Mouse (Mus musculus) intestine, postnatal 0 days (tissue): ENCODE results near the gene Pitpnm1. TPM values are rescaled to one million over a fixed set of nuclear protein-coding genes. Genes with fewer than 3 reads are reported as not detected.
"Not testable (repeated sequence)": the region's sequence is repeated elsewhere in the genome, so short reads cannot be mapped to it uniquely, and the experiment has no call there.

Experiments
- ATAC-seq: fragments of 200-750 bp; cut with Nextera tagmentation; 2 replicates; pipeline ENCODE4 v1.8.0; 2017; ENCODE audit warnings: mild to moderate bottlenecking, moderate TSS enrichment, moderate library complexity
- H3K27ac ChIP-seq: fragments of 300-500 bp; sonication (generic); 2 replicates; pipeline ENCODE4 v1.5.1; 2014; ENCODE audit warnings: mild to moderate bottlenecking, low read depth, low read length, moderate library complexity
- H3K27me3 ChIP-seq: fragments of 300-500 bp; sonication (generic); replicated peaks from 2 replicates; pipeline ENCODE4 v1.6.1; 2014; ENCODE audit warnings: low read length, mixed read lengths; ENCODE audit not compliant: control insufficient read depth, insufficient read depth
- H3K36me3 ChIP-seq: fragments of 300-500 bp; sonication (generic); 2 replicates; pipeline ENCODE4 v1.6.1; 2014; ENCODE audit warnings: mild to moderate bottlenecking, moderate library complexity; ENCODE audit not compliant: control insufficient read depth, insufficient read depth
- H3K4me1 ChIP-seq: fragments of 300-500 bp; sonication (generic); replicated peaks from 2 replicates; pipeline ENCODE4 v1.6.1; 2014; ENCODE audit warnings: antibody characterized with exemption, low read length, mixed read lengths; ENCODE audit not compliant: control insufficient read depth, insufficient read depth
- H3K4me2 ChIP-seq: fragments of 300-500 bp; sonication (generic); replicated peaks from 2 replicates; pipeline ENCODE4 v1.6.1; 2014; ENCODE audit warnings: low read depth, mild to moderate bottlenecking, moderate library complexity
- H3K4me3 ChIP-seq: fragments of 300-500 bp; sonication (generic); 2 replicates; pipeline ENCODE4 v1.5.1; 2014; ENCODE audit warnings: low read depth, low read length
- H3K9ac ChIP-seq: fragments of 300-500 bp; sonication (generic); 2 replicates; pipeline ENCODE4 v1.6.1; 2014; ENCODE audit warnings: mild to moderate bottlenecking, low read depth, low read length
- H3K9me3 ChIP-seq: fragments of 300-500 bp; sonication (generic); 2 replicates; pipeline ENCODE4 v1.6.1; 2016; ENCODE audit warnings: mixed run types; ENCODE audit not compliant: control insufficient read depth
- CTCF ChIP-seq: sonication (generic); IDR thresholded peaks from 2 replicates; pipeline ENCODE4 v1.5.1; 2016; ENCODE audit warnings: low read depth, mild to moderate bottlenecking, control low read depth, antibody characterized with exemption, moderate library complexity
- whole genome bisulfite sequencing: fragments of 180-500 bp; shearing (Covaris S2); extraction: QIAGEN DNeasy Blood & Tissue Kit; methylation state at CpG from one replicate; pipeline ENCODE4 v1.1.7; 2014; 5-methylcytosine and 5-hydroxymethylcytosine counted together
- polyA plus RNA-seq: library from polyadenylated mRNA; unstranded; fragments of >200 nt; fragmentation: Nextera tagmentation; extraction: Ambion mirVana; gene quantifications from 2 replicates; pipeline ENCODE4 v1.2.1, GENCODE M21; 2015

Gene Pitpnm1
- polyA plus RNA-seq, 1 experiment from 2014 or later, result 13.7 TPM

DNA sequence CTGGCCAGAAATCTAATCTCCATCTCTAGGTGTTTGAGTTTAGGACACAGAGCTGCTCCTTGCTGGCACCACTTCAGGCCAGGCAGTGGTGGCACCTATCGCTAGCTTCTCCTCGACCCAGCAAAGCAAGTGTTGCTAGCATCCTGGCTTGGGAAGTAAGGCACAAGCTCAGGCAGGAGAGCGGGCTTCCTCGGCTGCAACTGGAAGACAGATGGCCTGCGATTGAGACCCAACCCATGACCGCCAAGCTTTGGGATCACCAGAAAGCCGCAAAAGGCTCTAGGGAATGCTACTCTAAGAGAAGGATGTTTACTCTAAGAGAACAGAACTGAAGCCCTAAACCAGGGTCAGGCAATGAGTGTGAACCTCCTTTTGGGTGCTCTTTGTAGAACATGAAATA, 29.7 kb downstream of the Pitpnm1 start:
- Histone ChIP-seq H3K9me3 (no peaks in the 10 kb centered on the region), H3K27ac (no peak overlapping the region), H3K4me3 (no peak overlapping the region), H3K4me2 (no peak overlapping the region), H3K9ac (no peak overlapping the region), H3K27me3 (no peaks in the 10 kb centered on the region), H3K4me1 (0 out of 2 replicates have a peak, but pooled peaks cover 6% of the 10 kb centered on the region), H3K36me3 (peaks cover 42% of the 10 kb centered on the region)
- ATAC-seq, result no peak
- TF ChIP-seq CTCF, result no peak
- WGBS, result 89% methylated on average over 7 of the region's 7 CpGs

DNA sequence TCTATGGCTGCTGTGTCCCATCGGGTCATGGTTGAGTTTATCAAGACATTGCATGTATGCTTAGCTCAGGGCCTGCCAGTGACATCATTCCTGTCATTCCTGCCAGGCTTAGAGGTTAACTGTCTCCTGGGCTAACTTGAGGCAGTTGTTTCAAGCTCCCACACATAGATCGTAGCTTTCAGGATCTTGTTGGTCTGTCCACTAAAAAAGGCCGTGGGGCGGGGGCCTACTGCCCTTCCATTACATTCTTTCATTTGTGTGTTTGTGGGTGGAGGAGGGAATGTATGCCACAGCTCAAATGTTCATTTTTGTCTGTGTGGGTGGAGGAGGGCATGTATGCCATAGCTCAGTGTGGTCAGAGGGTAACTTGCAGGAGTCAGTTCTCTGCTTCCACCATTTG, 30.3 kb downstream of the Pitpnm1 start:
- Histone ChIP-seq H3K9ac (no peak overlapping the region), H3K27me3 (no peaks in the 10 kb centered on the region), H3K4me3 (no peak overlapping the region), H3K27ac (no peak overlapping the region), H3K4me1 (0 out of 2 replicates have a peak, but pooled peaks cover 4% of the 10 kb centered on the region), H3K4me2 (no peak overlapping the region), H3K36me3 (peaks cover 42% of the 10 kb centered on the region), H3K9me3 (no peaks in the 10 kb centered on the region)
- 83% methylated on average over 4 of the region's 4 CpGs for WGBS
- no peak for ATAC-seq
- no peak for TF ChIP-seq CTCF

DNA sequence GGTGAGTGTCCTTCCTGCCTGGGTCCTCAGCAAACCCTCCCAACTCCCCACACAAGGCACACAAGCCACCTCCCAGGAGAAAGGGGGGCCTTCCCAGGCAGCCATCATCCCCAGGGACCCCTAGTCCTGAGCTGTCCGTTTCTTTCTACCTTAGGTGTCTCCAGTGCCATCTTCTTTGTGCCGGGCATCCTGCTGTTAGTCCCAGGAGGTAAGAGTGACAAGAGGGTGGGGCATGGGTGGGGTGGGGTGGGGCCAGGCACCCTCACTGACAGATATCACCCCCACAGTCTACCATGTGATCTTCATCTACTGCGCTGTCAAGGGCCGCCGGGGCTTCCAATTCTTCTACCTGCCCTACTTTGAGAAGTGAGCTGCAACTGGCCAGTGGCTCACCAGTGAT, 31.3 kb downstream of the Pitpnm1 start:
- Histone ChIP-seq H3K4me1 (0 out of 2 replicates have a peak, but pooled peaks cover 3% of the 10 kb centered on the region), H3K36me3 (peaks cover 42% of the 10 kb centered on the region), H3K9me3 (no peaks in the 10 kb centered on the region), H3K9ac (no peak overlapping the region), H3K4me3 (no peak overlapping the region), H3K27me3 (no peaks in the 10 kb centered on the region), H3K4me2 (no peak overlapping the region), H3K27ac (no peak overlapping the region)
- TF ChIP-seq CTCF, result no peak
- no peak for ATAC-seq
- 89% methylated on average over 5 of the region's 5 CpGs for WGBS

DNA sequence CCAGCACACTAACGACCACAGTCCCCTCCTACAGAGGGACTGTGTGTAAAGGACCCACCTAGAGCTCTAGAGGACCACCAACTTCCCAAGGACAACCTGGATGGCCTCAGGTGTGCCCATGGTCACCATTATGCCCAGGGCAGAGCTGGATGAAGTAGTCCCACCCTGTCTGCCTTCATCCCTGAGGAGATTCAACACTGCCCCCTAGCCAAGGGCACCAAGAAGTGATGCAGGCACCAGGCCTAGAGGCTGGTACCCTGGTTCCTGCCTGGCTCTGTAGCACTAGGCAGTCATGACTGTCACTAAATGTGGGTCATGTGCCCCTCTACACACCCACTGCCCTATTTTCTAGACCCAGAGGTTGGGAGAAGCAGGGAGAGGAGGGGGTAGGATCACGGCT, 32.0 kb downstream of the Pitpnm1 start:
- Histone ChIP-seq H3K36me3 (peaks cover 42% of the 10 kb centered on the region), H3K4me1 (0 out of 2 replicates have a peak, but pooled peaks cover 3% of the 10 kb centered on the region), H3K27ac (no peak overlapping the region), H3K4me3 (no peak overlapping the region), H3K9me3 (no peaks in the 10 kb centered on the region), H3K4me2 (no peak overlapping the region), H3K9ac (no peak overlapping the region), H3K27me3 (no peaks in the 10 kb centered on the region)
- ATAC-seq, result no peak
- 91% methylated on average over 2 of the region's 2 CpGs for WGBS
- TF ChIP-seq CTCF, result peak; percentile 50

DNA sequence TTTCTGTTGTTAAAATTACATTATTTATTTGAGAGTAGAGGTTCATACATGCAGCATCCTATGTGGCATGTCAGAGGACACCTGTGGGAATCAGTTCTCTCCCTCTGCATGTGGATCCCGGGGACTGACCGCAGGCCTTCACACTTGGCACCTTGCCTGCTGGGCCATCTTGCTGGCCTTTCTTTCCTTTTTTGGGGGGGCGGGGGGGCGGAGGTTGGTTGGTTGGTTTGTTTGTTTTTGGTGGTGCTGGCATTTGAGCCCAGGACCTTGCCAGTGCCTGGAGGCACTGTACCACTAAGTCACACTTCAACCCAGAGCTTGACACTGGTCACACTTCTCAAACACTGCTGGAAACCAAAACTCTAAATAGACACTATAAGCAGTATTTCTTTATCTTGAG, 34.6 kb downstream of the Pitpnm1 start:
- no peak for TF ChIP-seq CTCF
- 87% methylated on average over 4 of the region's 4 CpGs for WGBS
- Histone ChIP-seq H3K9ac (no peak overlapping the region), H3K4me2 (no peak overlapping the region), H3K36me3 (peaks cover 33% of the 10 kb centered on the region), H3K9me3 (no peaks in the 10 kb centered on the region), H3K27me3 (no peaks in the 10 kb centered on the region), H3K4me1 (no peaks in the 10 kb centered on the region), H3K27ac (no peak overlapping the region), H3K4me3 (no peak overlapping the region)
- ATAC-seq, result no peak

DNA sequence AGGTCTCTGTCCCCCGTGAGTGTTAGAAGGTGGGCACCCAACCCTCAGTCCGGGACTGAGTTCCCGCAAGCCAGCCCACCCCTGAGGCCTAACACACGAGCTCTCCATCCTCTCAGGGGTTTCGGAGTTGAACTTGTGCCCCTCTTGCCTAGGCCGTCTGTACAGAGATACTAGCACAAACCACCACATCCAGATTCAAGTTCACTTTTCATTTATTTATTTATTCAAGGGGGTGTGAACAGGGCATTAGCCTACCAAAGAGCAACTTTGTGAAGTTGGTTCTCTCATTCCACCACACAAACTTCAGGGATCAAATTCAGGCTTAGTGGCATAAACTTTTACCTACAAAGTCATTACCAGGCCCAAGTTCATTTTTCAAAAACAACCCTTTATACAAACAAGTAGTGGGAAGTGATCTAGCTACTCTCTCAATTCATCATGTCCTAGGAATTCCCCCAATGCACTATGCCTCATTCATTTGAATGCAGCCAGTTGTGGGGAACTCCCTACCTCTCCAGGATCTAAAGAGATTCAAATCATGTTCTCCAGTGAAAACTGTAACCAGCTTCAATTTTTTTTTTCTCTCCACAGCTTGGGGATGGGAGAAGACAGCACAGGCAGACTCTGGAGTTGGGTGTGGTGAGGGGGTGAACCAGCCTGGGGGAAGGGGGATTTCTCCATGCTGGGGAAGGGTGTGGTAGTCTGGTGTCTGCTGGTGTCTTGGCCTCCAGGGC, 35.6 kb downstream of the Pitpnm1 start:
- not testable (repeated sequence) for H3K4me3 ChIP-seq, H3K27me3 ChIP-seq, H3K4me2 ChIP-seq, H3K4me1 ChIP-seq, H3K9me3 ChIP-seq, H3K27ac ChIP-seq, ATAC-seq, H3K9ac ChIP-seq
- peaks cover 23% of the 10 kb centered on the region for H3K36me3 ChIP-seq
- WGBS, result 81% methylated on average over 6 of the region's 6 CpGs

DNA sequence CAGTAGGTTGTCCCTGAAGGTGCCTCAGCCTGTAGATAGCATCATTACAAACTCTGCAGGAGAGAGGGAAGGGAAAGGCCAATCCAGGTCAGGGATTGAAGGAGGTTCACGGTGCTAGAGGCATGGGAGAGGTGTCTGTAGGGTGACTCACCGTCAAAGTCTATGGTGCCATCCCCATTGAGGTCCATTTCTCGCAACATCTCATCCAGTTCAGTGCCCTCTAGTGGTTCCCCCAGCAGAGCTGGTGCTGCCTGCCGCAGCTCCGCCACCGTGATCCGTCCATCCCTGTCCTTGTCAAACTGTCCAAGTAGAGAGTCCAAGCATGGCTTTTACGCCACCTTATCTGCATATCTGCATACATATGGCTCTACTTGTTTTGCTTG, 36.2 kb downstream of the Pitpnm1 start:
- H3K36me3 ChIP-seq, result peaks cover 22% of the 10 kb centered on the region
- peak; percentile 66 for ATAC-seq
- H3K9ac ChIP-seq, result not testable (repeated sequence)

More for the DNA sequence above, 36.2 kb downstream of the Pitpnm1 start:
- TF ChIP-seq CTCF, result peak; percentile 70
- not testable (repeated sequence) for H3K27me3 ChIP-seq, H3K9me3 ChIP-seq, H3K27ac ChIP-seq, H3K4me1 ChIP-seq, H3K4me3 ChIP-seq, H3K4me2 ChIP-seq
- WGBS, result 17% methylated on average over 8 of the region's 8 CpGs
